ENCODE assay signal across 26 mouse cellular contexts in genomic region chr2:178715500-178716245, GRCm38 (mm10).
DNase-seq lines count a peak whose midpoint lies in the region; ATAC-seq and TF ChIP-seq lines count a peak whose summit lies in the region.
"Had no signal": no experiment of that assay in that cellular context is flagged by ENCODE, and none has a peak within 500 bp of the region (broad histone marks: within the 10 kb centered on the region; RNA-seq: fewer than 3 reads in every experiment).

No protein-coding gene starts in this region.

- H3K9ac ChIP-seq in forebrain, embryonic 16.5 days (replicated peaks; ENCODE audit: low read depth, low read length): no peak overlapping the region
- no peak overlapping the region for H3K9ac ChIP-seq in midbrain, embryonic 11.5 days (ENCODE audit: low read length)
- H3K9ac ChIP-seq in midbrain, embryonic 13.5 days (replicated peaks): no peak overlapping the region
- no peak overlapping the region for H3K9ac ChIP-seq in liver, embryonic 13.5 days
- no peak overlapping the region for H3K9ac ChIP-seq in heart, adult 2 months (ENCODE audit: low read depth, low read length)
- H3K9ac ChIP-seq: embryonic facial prominence, embryonic 15.5 days; forebrain, embryonic 13.5 days; heart, embryonic 15.5 days; hindbrain, embryonic 12.5 days; lung, embryonic 15.5 days; midbrain, embryonic 12.5 days had no signal

- WGBS in forebrain, embryonic 10.5 days: 73% methylated on average over 5 of the region's 5 CpGs
- 78% methylated on average over 5 of the region's 5 CpGs for WGBS in forebrain, embryonic 16.5 days
- WGBS in midbrain, embryonic 11.5 days: 69% methylated on average over 5 of the region's 5 CpGs
- 72% methylated on average over 5 of the region's 5 CpGs for WGBS in midbrain, embryonic 13.5 days
- 60% methylated on average over 5 of the region's 5 CpGs for WGBS in liver, embryonic 13.5 days (ENCODE audit: insufficient replicate concordance)
- WGBS in heart, adult 2 months: 77% methylated on average over 5 of the region's 5 CpGs

- TF ChIP-seq EP300 in heart, adult 2 months (IDR thresholded peaks at IDR 0.05; ENCODE audit: insufficient read depth, low read depth, low read length): no peak

- TF ChIP-seq POLR2A in heart, adult 2 months (IDR thresholded peaks at IDR 0.05; ENCODE audit: insufficient read depth, low read depth, low read length): no peak

- peaks cover 48% of the 10 kb centered on the region for H3K4me1 ChIP-seq in forebrain, embryonic 10.5 days
- H3K4me1 ChIP-seq in forebrain, embryonic 16.5 days (replicated peaks; ENCODE audit: control insufficient read depth, insufficient read depth, low read length): no peaks in the 10 kb centered on the region
- H3K4me1 ChIP-seq in midbrain, embryonic 11.5 days (ENCODE audit: control insufficient read depth, insufficient read depth, low read length): no peaks in the 10 kb centered on the region
- H3K4me1 ChIP-seq in midbrain, embryonic 13.5 days (replicated peaks): 0 out of 2 replicates have a peak, but pooled peaks cover 5% of the 10 kb centered on the region
- H3K4me1 ChIP-seq in liver, embryonic 13.5 days (replicated peaks): peaks cover 3% of the 10 kb centered on the region; the same call in 1 of the 2 replicates
- no peaks in the 10 kb centered on the region; the same call in 1 of the 2 replicates for H3K4me1 ChIP-seq in heart, adult 2 months (ENCODE audit: control insufficient read depth, insufficient read depth, low read length)
- H3K4me1 ChIP-seq: embryonic facial prominence, embryonic 15.5 days; heart, embryonic 15.5 days; lung, embryonic 15.5 days had no signal

- H3K79me2 ChIP-seq in heart, adult 2 months (replicated peaks; ENCODE audit: control insufficient read depth, insufficient read depth, low read length): no peaks in the 10 kb centered on the region

- no peaks in the 10 kb centered on the region for H3K27me3 ChIP-seq in forebrain, embryonic 10.5 days (ENCODE audit: poor library complexity, severe bottlenecking)
- H3K27me3 ChIP-seq in forebrain, embryonic 16.5 days (replicated peaks; ENCODE audit: control insufficient read depth, insufficient read depth, low read length): no peaks in the 10 kb centered on the region
- H3K27me3 ChIP-seq in midbrain, embryonic 11.5 days (ENCODE audit: control insufficient read depth, insufficient read depth, low read length): no peaks in the 10 kb centered on the region
- no peaks in the 10 kb centered on the region for H3K27me3 ChIP-seq in midbrain, embryonic 13.5 days
- H3K27me3 ChIP-seq in liver, embryonic 13.5 days: no peaks in the 10 kb centered on the region
- H3K27me3 ChIP-seq in heart, adult 2 months (ENCODE audit: control insufficient read depth, insufficient read depth, low read length): no peaks in the 10 kb centered on the region
- H3K27me3 ChIP-seq: embryonic facial prominence, embryonic 15.5 days; forebrain, embryonic 13.5 days; heart, embryonic 15.5 days; hindbrain, embryonic 12.5 days; lung, embryonic 15.5 days; Patski had no signal

- H3K4me2 ChIP-seq in forebrain, embryonic 16.5 days (ENCODE audit: low read length): no peak overlapping the region
- no peak overlapping the region for H3K4me2 ChIP-seq in midbrain, embryonic 11.5 days
- no peak overlapping the region for H3K4me2 ChIP-seq in midbrain, embryonic 13.5 days (replicated peaks)
- no peak overlapping the region for H3K4me2 ChIP-seq in liver, embryonic 13.5 days
- H3K4me2 ChIP-seq: embryonic facial prominence, embryonic 15.5 days; forebrain, embryonic 13.5 days; heart, embryonic 15.5 days; hindbrain, embryonic 12.5 days; lung, embryonic 15.5 days; midbrain, embryonic 12.5 days had no signal

- H3K4me3 ChIP-seq in forebrain, embryonic 10.5 days: no peak overlapping the region
- H3K4me3 ChIP-seq in forebrain, embryonic 16.5 days (replicated peaks; ENCODE audit: low read length): no peak overlapping the region
- no peak overlapping the region for H3K4me3 ChIP-seq in midbrain, embryonic 11.5 days (ENCODE audit: low read depth, low read length)
- no peak overlapping the region for H3K4me3 ChIP-seq in midbrain, embryonic 13.5 days (replicated peaks)
- no peak overlapping the region for H3K4me3 ChIP-seq in liver, embryonic 13.5 days (replicated peaks)
- H3K4me3 ChIP-seq in heart, adult 2 months: no peak overlapping the region
- H3K4me3 ChIP-seq: embryonic facial prominence, embryonic 15.5 days; forebrain, embryonic 13.5 days; heart, embryonic 10.5 days; heart, embryonic 15.5 days; hindbrain, embryonic 12.5 days; lung, embryonic 15.5 days; midbrain, embryonic 12.5 days had no signal

- intact Hi-C loops in heart, adult 2 months (cut with DNase I): no loop called here

- peak overlapping the region; percentile 56 for H3K27ac ChIP-seq in forebrain, embryonic 10.5 days
- no peak overlapping the region for H3K27ac ChIP-seq in forebrain, embryonic 16.5 days (ENCODE audit: low read length)
- H3K27ac ChIP-seq in midbrain, embryonic 11.5 days (ENCODE audit: low read depth, low read length): no peak overlapping the region
- no peak overlapping the region for H3K27ac ChIP-seq in midbrain, embryonic 13.5 days
- no peak overlapping the region for H3K27ac ChIP-seq in liver, embryonic 13.5 days
- no peak overlapping the region for H3K27ac ChIP-seq in heart, adult 2 months
- H3K27ac ChIP-seq: embryonic facial prominence, embryonic 15.5 days; forebrain, embryonic 13.5 days; heart, embryonic 10.5 days; heart, embryonic 15.5 days; hindbrain, embryonic 12.5 days; lung, embryonic 15.5 days; midbrain, embryonic 12.5 days had no signal

- ATAC-seq in forebrain, embryonic 16.5 days: no peak
- no peak for ATAC-seq in midbrain, embryonic 11.5 days (ENCODE audit: low FRiP score)
- no peak for ATAC-seq in midbrain, embryonic 13.5 days
- ATAC-seq in liver, embryonic 13.5 days (ENCODE audit: low read depth): peak; percentile 48
- ATAC-seq: forebrain, embryonic 13.5 days; Patski had no signal

- H3K9me3 ChIP-seq in forebrain, embryonic 10.5 days: no peaks in the 10 kb centered on the region
- no peaks in the 10 kb centered on the region for H3K9me3 ChIP-seq in forebrain, embryonic 16.5 days (ENCODE audit: control insufficient read depth, low read length)
- no peaks in the 10 kb centered on the region for H3K9me3 ChIP-seq in midbrain, embryonic 11.5 days (ENCODE audit: control insufficient read depth, low read length)
- H3K9me3 ChIP-seq in midbrain, embryonic 13.5 days: no peaks in the 10 kb centered on the region
- H3K9me3 ChIP-seq in liver, embryonic 13.5 days (replicated peaks): no peaks in the 10 kb centered on the region
- H3K9me3 ChIP-seq: embryonic facial prominence, embryonic 15.5 days; forebrain, embryonic 13.5 days; heart, embryonic 10.5 days; heart, embryonic 15.5 days; hindbrain, embryonic 12.5 days; lung, embryonic 15.5 days; midbrain, embryonic 12.5 days had no signal

- no peak for DNase-seq in forebrain, embryonic 10.5 days (ENCODE audit: extremely low spot score, low spot score)
- peak; percentile 73 for DNase-seq in midbrain, embryonic 11.5 days (ENCODE audit: low spot score, missing footprints)
- no peak for DNase-seq in liver, embryonic 13.5 days
- no peak for DNase-seq in heart, adult 2 months
- no peak for DNase-seq in ovary, adult 18-20 months (ENCODE audit: low spot score)
- DNase-seq: adrenal gland, postnatal 10 days; cerebellum, adult 8-10 months; cerebellum, postnatal 25 days; gastrocnemius, postnatal 14 days; kidney, adult 18-20 months; kidney, postnatal 36 days; left cerebral cortex, postnatal 4 days; retina, postnatal 1 day; right cerebral cortex, postnatal 14 days; thymus, adult 18-20 months; thymus, postnatal 36 days had no signal

- TF ChIP-seq CTCF in heart, adult 2 months (IDR thresholded peaks at IDR 0.05): no peak

- H3K36me3 ChIP-seq in forebrain, embryonic 10.5 days (replicated peaks): no peaks in the 10 kb centered on the region
- no peaks in the 10 kb centered on the region for H3K36me3 ChIP-seq in forebrain, embryonic 16.5 days (ENCODE audit: control insufficient read depth, insufficient read depth)
- no peaks in the 10 kb centered on the region for H3K36me3 ChIP-seq in midbrain, embryonic 11.5 days (ENCODE audit: control insufficient read depth, insufficient read depth, low read length)
- H3K36me3 ChIP-seq in midbrain, embryonic 13.5 days: no peaks in the 10 kb centered on the region
- H3K36me3 ChIP-seq in liver, embryonic 13.5 days: no peaks in the 10 kb centered on the region
- H3K36me3 ChIP-seq in heart, adult 2 months (ENCODE audit: control insufficient read depth, insufficient read depth, low read length): no peaks in the 10 kb centered on the region
- H3K36me3 ChIP-seq: embryonic facial prominence, embryonic 15.5 days; heart, embryonic 10.5 days; heart, embryonic 15.5 days; hindbrain, embryonic 12.5 days; lung, embryonic 15.5 days; midbrain, embryonic 12.5 days had no signal
